Mouse (Mus musculus): ENCODE results near the gene Spa17. TPM values are rescaled to one million over a fixed set of nuclear protein-coding genes. Genes with fewer than 3 reads are reported as not detected.

Gene Spa17
- polyA plus RNA-seq, 1 experiment from 2014 or later: 5.3 TPM

DNA sequence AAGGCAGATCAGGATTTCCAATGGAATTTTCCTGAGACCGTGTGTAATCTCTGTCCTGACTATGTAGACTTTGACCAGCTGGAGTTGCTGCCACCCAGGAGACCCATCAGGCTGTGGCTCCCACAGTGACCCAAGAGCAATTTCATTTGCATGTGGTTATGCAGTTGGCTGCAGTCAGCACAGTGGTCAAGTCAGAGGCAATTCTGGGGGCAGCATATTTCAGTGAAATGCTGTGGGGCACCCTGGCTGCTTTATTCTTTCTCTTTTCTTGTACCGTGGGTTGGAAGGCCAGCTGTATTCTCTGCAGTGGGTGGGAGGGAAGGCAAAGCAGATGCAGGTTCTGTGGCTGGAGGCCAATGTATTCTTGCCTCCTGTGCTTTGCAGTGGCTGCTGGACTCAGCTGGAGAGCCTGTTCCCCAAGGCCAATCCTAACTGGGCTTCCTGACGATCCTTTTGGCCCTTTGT, 12.6 kb upstream of the Spa17 start:
- WGBS: 28% methylated on average over 3 of the region's 3 CpGs
- H3K27me3 ChIP-seq (ENCODE audit: control insufficient read depth, insufficient read depth, low read length): no peaks in the 10 kb centered on the region
- no peak overlapping the region for H3K9ac ChIP-seq (replicated peaks; ENCODE audit: low read depth, low read length)

DNA sequence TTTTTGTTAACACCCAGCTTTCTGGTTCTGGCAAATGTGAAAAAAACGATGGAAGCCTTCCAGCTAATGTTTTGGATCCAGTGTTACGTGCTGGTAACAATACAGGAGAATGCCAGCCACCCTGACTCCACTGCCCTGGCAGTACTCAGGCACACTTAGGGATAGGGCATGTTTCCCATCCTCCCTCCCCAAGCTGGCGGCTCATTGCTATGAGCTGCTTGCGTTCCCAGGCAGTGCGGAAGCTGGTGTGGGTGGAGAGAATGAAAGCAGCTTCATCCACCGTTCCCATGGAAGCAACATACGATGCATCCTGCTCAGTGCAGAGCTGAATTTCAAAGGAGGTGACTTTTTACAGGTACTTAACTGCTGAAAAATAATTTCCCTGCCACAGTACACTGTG, 12.1 kb upstream of the Spa17 start:
- 54% methylated on average over 7 of the region's 7 CpGs for WGBS
- H3K9me3 ChIP-seq (ENCODE audit: control insufficient read depth, low read depth, low read length): no peaks in the 10 kb centered on the region
- no peaks in the 10 kb centered on the region for H3K27me3 ChIP-seq (ENCODE audit: control insufficient read depth, insufficient read depth, low read length)
- no peak overlapping the region for H3K4me3 ChIP-seq (ENCODE audit: low read depth, low read length)
- H3K4me2 ChIP-seq (replicated peaks; ENCODE audit: low read depth, low read length): no peak overlapping the region
- ATAC-seq (ENCODE audit: insufficient number of reproducible peaks, insufficient read depth, low FRiP score, low read depth): no peak
- H3K36me3 ChIP-seq (ENCODE audit: control insufficient read depth, insufficient read depth, low read length): no peaks in the 10 kb centered on the region
- H3K9ac ChIP-seq (replicated peaks; ENCODE audit: low read depth, low read length): no peak overlapping the region
- no peak overlapping the region for H3K27ac ChIP-seq (ENCODE audit: low read length)
- H3K4me1 ChIP-seq (ENCODE audit: control insufficient read depth, insufficient read depth, low read length): no peaks in the 10 kb centered on the region

More for the DNA sequence above, 12.6 kb upstream of the Spa17 start:
- Histone ChIP-seq H3K4me3 (ENCODE audit: low read depth, low read length) (no peak overlapping the region), H3K4me2 (replicated peaks; ENCODE audit: low read depth, low read length) (no peak overlapping the region), H3K27ac (ENCODE audit: low read length) (no peak overlapping the region), H3K36me3 (ENCODE audit: control insufficient read depth, insufficient read depth, low read length) (no peaks in the 10 kb centered on the region), H3K4me1 (ENCODE audit: control insufficient read depth, insufficient read depth, low read length) (no peaks in the 10 kb centered on the region), H3K9me3 (ENCODE audit: control insufficient read depth, low read depth, low read length) (no peaks in the 10 kb centered on the region)
- no peak for ATAC-seq (ENCODE audit: insufficient number of reproducible peaks, insufficient read depth, low FRiP score, low read depth)

DNA sequence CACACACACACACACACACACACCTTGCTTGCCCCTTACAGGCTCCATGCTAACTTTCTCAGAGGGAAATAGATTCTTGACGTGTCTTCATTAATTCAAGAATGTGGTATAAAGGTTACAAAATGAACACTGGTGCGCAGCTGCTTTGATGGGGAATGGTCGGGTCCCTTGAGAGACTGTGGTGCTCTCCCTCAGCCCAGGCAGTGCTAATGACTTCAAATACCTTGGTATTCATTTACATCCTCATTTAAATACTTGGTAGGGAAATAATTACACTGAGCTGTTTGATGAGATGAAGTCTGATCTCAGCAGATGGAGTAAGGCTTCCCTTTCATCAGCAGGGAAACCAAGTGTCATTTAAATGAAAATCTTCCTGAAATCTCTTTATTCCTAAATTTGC, 11.6 kb upstream of the Spa17 start:
- Histone ChIP-seq H3K27me3 (ENCODE audit: control insufficient read depth, insufficient read depth, low read length) (no peaks in the 10 kb centered on the region), H3K27ac (ENCODE audit: low read length) (no peak overlapping the region), H3K36me3 (ENCODE audit: control insufficient read depth, insufficient read depth, low read length) (no peaks in the 10 kb centered on the region), H3K4me1 (ENCODE audit: control insufficient read depth, insufficient read depth, low read length) (no peaks in the 10 kb centered on the region), H3K4me2 (replicated peaks; ENCODE audit: low read depth, low read length) (no peak overlapping the region), H3K9ac (replicated peaks; ENCODE audit: low read depth, low read length) (no peak overlapping the region), H3K9me3 (ENCODE audit: control insufficient read depth, low read depth, low read length) (no peaks in the 10 kb centered on the region), H3K4me3 (ENCODE audit: low read depth, low read length) (no peak overlapping the region)
- WGBS: 63% methylated on average over 3 of the region's 3 CpGs
- no peak for ATAC-seq (ENCODE audit: insufficient number of reproducible peaks, insufficient read depth, low FRiP score, low read depth)

DNA sequence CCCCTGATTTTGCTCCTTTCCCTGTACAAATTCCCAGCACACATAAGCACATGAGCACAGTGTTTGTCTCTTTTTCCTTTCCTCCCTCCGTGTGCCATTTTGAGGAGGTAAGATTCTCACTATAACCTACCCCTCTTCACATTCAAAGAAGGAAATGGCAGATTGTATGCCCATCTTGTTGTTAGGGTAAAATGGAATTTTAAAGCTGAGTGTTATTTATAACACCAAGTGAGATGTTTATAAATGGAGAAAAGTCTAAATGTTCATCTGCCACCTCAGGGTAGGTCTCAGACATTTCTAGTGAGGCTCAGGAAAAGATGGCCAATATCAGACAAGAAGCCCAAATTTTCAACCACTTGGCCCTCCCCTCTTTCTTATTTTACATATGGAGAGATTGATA, 11.0 kb upstream of the Spa17 start:
- Histone ChIP-seq H3K4me1 (ENCODE audit: control insufficient read depth, insufficient read depth, low read length) (no peaks in the 10 kb centered on the region), H3K36me3 (ENCODE audit: control insufficient read depth, insufficient read depth, low read length) (no peaks in the 10 kb centered on the region), H3K27ac (ENCODE audit: low read length) (no peak overlapping the region), H3K27me3 (ENCODE audit: control insufficient read depth, insufficient read depth, low read length) (no peaks in the 10 kb centered on the region), H3K9ac (replicated peaks; ENCODE audit: low read depth, low read length) (no peak overlapping the region), H3K4me2 (replicated peaks; ENCODE audit: low read depth, low read length) (no peak overlapping the region), H3K4me3 (ENCODE audit: low read depth, low read length) (no peak overlapping the region), H3K9me3 (ENCODE audit: control insufficient read depth, low read depth, low read length) (no peaks in the 10 kb centered on the region)
- ATAC-seq (ENCODE audit: insufficient number of reproducible peaks, insufficient read depth, low FRiP score, low read depth): no peak
- 71% methylated on average over 1 of the region's 1 CpGs for WGBS

DNA sequence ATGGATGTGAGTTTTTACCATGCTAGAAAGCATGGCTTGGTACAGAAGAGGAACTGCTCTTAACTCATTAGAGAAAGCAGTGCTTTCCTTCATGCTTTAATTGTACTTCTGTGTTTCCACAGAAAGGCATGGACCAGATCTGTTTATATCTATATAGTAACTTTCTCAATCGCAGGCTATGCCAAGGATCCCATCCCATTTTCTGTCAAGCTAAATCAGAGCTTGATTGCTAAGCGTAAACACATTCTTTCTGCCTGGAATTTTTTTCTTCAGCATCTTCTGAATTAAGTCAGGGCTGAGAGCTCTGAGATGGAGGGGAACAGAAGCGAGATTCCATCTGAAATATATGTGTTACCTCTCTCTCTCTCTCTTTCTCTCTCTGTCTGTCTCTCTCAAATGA, 10.5 kb upstream of the Spa17 start:
- ATAC-seq (ENCODE audit: insufficient number of reproducible peaks, insufficient read depth, low FRiP score, low read depth): no peak
- Histone ChIP-seq H3K4me3 (ENCODE audit: low read depth, low read length) (no peak overlapping the region), H3K4me1 (ENCODE audit: control insufficient read depth, insufficient read depth, low read length) (no peaks in the 10 kb centered on the region), H3K4me2 (replicated peaks; ENCODE audit: low read depth, low read length) (no peak overlapping the region), H3K27me3 (ENCODE audit: control insufficient read depth, insufficient read depth, low read length) (no peaks in the 10 kb centered on the region), H3K9me3 (ENCODE audit: control insufficient read depth, low read depth, low read length) (no peaks in the 10 kb centered on the region), H3K27ac (ENCODE audit: low read length) (no peak overlapping the region), H3K36me3 (ENCODE audit: control insufficient read depth, insufficient read depth, low read length) (no peaks in the 10 kb centered on the region), H3K9ac (replicated peaks; ENCODE audit: low read depth, low read length) (no peak overlapping the region)
- 71% methylated on average over 3 of the region's 3 CpGs for WGBS

DNA sequence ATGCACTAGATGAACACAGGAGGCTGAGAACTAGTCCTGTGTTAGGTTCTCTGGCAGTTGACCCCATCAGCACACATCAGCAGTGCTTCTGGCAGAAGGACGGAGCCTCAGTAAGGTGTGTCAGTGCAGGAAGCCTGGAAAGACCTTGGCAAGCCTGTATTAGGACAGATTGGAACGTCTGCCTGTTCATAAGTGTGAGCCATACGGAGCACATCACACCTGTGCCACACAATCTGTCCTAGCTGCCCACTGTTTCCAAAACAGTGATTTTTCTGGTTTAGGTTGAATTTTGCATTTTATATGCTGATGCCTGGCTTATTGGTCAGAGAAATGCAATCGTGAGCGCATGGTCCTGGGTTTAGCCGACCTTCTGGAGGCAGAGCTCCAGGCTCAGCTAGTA, 7.8 kb upstream of the Spa17 start:
- H3K27ac ChIP-seq (ENCODE audit: low read length): no peak overlapping the region
- no peak for ATAC-seq (ENCODE audit: insufficient number of reproducible peaks, insufficient read depth, low FRiP score, low read depth)
- 84% methylated on average over 6 of the region's 6 CpGs for WGBS
- no peaks in the 10 kb centered on the region for H3K36me3 ChIP-seq (ENCODE audit: control insufficient read depth, insufficient read depth, low read length)
- H3K9me3 ChIP-seq (ENCODE audit: control insufficient read depth, low read depth, low read length): no peaks in the 10 kb centered on the region
- no peak overlapping the region for H3K9ac ChIP-seq (replicated peaks; ENCODE audit: low read depth, low read length)
- no peaks in the 10 kb centered on the region for H3K27me3 ChIP-seq (ENCODE audit: control insufficient read depth, insufficient read depth, low read length)
- H3K4me3 ChIP-seq (ENCODE audit: low read depth, low read length): no peak overlapping the region
- H3K4me2 ChIP-seq (replicated peaks; ENCODE audit: low read depth, low read length): no peak overlapping the region
- no peaks in the 10 kb centered on the region for H3K4me1 ChIP-seq (ENCODE audit: control insufficient read depth, insufficient read depth, low read length)

DNA sequence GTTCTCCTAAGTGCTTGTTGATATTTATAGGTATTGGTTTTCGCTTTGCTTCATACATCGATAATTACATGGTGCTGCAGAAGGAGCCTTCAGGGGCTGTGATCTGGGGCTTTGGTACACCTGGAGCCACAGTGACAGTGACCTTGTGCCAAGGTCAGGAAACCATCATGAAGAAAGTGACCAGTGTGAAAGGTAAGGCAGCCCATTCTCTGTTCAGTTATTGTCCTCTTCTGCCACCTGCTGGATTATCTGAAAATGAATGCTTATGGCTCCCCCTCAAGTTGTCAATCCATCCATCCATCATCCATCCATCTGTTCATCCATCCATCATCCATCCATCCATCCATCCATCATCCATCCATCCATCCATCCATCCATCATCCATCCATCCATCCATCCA, 3.2 kb upstream of the Spa17 start:
- WGBS: 44% methylated on average over 2 of the region's 2 CpGs
- no peaks in the 10 kb centered on the region for H3K9me3 ChIP-seq (ENCODE audit: control insufficient read depth, low read depth, low read length)
- no peaks in the 10 kb centered on the region for H3K36me3 ChIP-seq (ENCODE audit: control insufficient read depth, insufficient read depth, low read length)
- no peak overlapping the region for H3K4me2 ChIP-seq (replicated peaks; ENCODE audit: low read depth, low read length)
- no peak overlapping the region for H3K9ac ChIP-seq (replicated peaks; ENCODE audit: low read depth, low read length)
- no peak overlapping the region for H3K27ac ChIP-seq (ENCODE audit: low read length)
- no peaks in the 10 kb centered on the region for H3K4me1 ChIP-seq (ENCODE audit: control insufficient read depth, insufficient read depth, low read length)
- H3K4me3 ChIP-seq (ENCODE audit: low read depth, low read length): no peak overlapping the region
- H3K27me3 ChIP-seq (ENCODE audit: control insufficient read depth, insufficient read depth, low read length): no peaks in the 10 kb centered on the region
- ATAC-seq (ENCODE audit: insufficient number of reproducible peaks, insufficient read depth, low FRiP score, low read depth): no peak

DNA sequence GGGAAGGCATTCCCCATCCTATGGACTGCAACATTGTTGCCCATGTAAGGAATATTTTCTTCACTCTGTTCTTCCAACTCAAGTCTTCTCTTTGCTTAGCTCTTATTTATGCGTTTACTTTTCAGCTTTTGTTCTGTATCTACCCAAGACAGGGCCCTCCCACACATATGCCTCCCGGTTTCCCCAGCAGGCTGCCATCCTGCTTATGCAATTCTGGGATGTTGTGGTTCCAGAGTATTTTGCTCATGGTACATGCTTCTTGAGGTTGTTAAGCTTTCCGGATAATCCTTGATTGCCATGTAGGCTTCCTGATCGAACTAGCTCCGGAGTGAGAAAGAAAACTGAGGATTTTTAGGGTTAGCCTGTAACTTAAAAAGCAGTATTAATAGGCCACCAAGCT, 1.7 kb upstream of the Spa17 start:
- Histone ChIP-seq H3K4me3 (ENCODE audit: low read depth, low read length) (no peak overlapping the region), H3K9ac (replicated peaks; ENCODE audit: low read depth, low read length) (no peak overlapping the region), H3K27me3 (ENCODE audit: control insufficient read depth, insufficient read depth, low read length) (no peaks in the 10 kb centered on the region), H3K4me1 (ENCODE audit: control insufficient read depth, insufficient read depth, low read length) (no peaks in the 10 kb centered on the region), H3K27ac (ENCODE audit: low read length) (no peak overlapping the region), H3K4me2 (replicated peaks; ENCODE audit: low read depth, low read length) (no peak overlapping the region), H3K9me3 (ENCODE audit: control insufficient read depth, low read depth, low read length) (no peaks in the 10 kb centered on the region), H3K36me3 (ENCODE audit: control insufficient read depth, insufficient read depth, low read length) (no peaks in the 10 kb centered on the region)
- WGBS: 74% methylated on average over 5 of the region's 5 CpGs
- no peak for ATAC-seq (ENCODE audit: insufficient number of reproducible peaks, insufficient read depth, low FRiP score, low read depth)

DNA sequence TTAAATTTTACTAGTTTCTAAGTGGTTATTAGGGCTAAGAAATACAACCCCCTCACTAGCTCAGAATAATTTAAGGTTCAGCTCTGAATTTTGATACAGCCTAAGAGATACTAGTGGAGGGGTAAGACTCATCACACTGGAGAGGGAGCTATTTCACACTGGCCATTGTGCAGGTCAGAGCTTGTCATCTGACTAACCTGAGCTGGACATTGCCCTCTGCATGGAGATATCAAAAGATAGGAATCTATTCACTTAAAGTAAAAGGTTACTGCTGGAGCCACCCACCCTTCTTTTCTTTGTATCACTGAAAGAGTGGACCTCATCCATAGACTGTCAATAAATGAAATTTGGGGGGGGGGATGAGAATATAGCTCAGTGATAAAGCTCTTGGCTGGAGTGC, 794 bp upstream of the Spa17 start:
- Histone ChIP-seq H3K4me3 (ENCODE audit: low read depth, low read length) (peak overlapping the region; percentile 64; the same call in 1 of the 2 replicates), H3K4me2 (replicated peaks; ENCODE audit: low read depth, low read length) (peak overlapping the region; percentile 59; the same call in 1 of the 2 replicates), H3K9me3 (ENCODE audit: control insufficient read depth, low read depth, low read length) (no peaks in the 10 kb centered on the region), H3K9ac (replicated peaks; ENCODE audit: low read depth, low read length) (no peak overlapping the region), H3K4me1 (ENCODE audit: control insufficient read depth, insufficient read depth, low read length) (no peaks in the 10 kb centered on the region), H3K27ac (ENCODE audit: low read length) (no peak overlapping the region), H3K27me3 (ENCODE audit: control insufficient read depth, insufficient read depth, low read length) (no peaks in the 10 kb centered on the region), H3K36me3 (ENCODE audit: control insufficient read depth, insufficient read depth, low read length) (no peaks in the 10 kb centered on the region)
- no peak; the same call in 1 of the 2 replicates for ATAC-seq (ENCODE audit: insufficient number of reproducible peaks, insufficient read depth, low FRiP score, low read depth)
